Mouse (Mus musculus): ENCODE data around the gene Katnal1.

- no peak for TF ChIP-seq POLR2A (IDR thresholded peaks at IDR 0.05; ENCODE audit: borderline replicate concordance, extremely low read depth, low read depth, low read length)
- TF ChIP-seq CTCF (IDR thresholded peaks at IDR 0.05; ENCODE audit: insufficient read depth, low read length) = no peak
Measured at GRCm38 (mm10) chr5:148933767-148934166, 4.6 kb upstream of the Katnal1 start.

Measured in lung, adult 2 months (tissue).